Mouse (Mus musculus) spleen, postnatal 4 days (tissue): ENCODE measurements around the gene Vps37b.
A peak's percentile ranks its signal among the peaks of the same experiment; 100 is the strongest.

Source experiments
- DNase-seq, 2 experiments: peaks; one replicate each; pipeline ENCODE4 v3.0.0; 2022; ENCODE audit warnings: low spot score in 2 of 2

Vps37b gene

DNA sequence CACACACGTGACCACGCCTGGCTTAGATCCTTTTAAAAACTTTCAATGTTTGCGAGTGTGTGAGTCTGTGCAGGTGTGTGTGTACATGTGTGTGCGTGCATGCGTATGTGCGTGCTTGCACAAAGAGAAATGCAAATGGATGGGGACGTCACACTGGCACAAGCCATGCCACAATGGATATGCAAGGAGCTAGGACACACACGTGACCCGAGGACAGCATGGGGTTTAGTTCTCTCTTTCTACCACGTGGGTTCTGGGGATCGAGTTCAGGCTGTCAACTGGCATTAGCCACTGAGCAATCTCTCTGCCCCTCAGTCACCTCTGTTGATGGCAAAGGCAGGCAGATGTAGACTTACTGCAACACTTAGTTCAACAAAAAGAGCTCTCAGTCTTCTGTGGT lies 10.4 kb downstream of the Vps37b start:
- DNase-seq = no peak

DNA sequence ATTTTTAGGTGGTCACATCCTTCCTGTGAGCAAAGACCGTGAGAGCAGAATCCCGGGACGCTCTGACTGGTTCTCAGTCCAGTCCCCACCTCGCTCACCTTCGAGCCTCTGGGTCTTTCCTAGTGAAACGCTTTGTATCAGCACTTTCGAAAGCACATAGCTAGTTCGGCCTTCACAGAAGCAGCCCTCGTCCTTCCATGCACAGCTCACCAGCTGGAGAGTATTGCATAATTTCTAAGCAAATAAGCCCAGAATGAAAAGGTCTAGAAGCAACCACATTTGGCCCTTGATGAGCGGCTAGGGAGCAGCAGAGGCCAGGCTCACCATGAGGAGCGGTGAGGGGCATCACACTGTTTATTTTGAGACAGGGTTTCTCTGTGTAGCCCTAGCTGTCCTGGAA lies 10.9 kb downstream of the Vps37b start:
- DNase-seq = no peak

DNA sequence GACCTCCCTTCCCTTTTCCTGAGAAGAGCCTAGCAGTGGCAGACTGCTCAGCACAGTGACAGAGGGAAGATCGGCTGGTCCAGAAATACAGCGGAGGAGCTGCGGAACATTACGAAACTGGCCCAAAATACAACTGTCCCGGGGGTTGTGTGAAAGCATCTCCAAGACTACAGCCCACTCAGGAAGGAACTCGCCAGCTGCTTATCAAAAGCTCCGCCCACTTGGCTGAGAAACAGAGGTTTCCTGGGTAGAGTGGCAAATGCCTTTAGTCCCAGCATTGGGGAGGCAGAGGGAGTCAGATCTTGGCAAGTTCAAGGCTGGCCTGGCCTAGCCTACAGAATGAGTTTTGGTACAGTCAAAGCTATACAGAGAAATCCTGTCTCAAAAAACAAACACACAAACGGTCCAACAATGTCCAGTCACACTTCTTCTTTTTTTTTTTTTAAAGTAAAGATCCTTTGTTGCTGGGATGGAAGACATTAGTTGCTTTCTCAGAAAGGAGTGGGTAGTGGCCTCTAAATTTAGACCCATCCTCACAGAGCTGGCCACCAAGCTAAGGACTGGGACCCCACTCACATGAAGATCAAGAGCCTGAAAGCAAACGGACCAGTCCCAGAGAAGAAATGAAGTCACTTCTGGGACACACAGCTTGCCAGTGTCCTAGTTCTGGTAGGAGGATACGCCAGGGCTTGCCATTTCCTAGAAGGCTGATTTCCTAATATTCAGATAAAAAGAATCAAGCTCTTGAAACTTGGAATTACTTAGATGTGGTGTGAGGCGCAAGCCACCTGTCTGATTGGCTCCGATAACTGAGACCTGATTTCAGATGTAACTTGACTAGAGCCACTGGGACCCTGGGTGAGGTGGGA lies 12.5 kb downstream of the Vps37b start:
- peak in 1 of 2 experiments; percentile 65 for DNase-seq

DNA sequence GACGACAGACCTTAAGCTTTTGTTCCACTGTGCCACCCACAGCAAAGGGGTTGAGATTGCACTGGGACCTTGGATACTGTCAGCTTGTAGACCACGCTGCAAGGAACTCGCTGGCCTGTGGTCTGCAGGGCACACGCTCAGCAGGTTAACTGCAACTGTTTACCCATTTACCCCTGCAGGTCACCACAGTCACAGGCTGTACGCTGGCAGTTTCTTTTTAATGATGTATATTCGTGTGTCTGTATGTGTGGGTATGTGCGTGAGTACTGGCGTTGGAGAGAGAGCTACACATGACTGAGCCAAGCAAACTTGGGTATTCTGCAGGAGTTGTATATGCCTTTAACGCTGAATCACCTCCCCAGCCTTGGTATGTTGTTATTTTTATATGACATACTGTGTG lies 13.4 kb downstream of the Vps37b start:
- DNase-seq = no peak

DNA sequence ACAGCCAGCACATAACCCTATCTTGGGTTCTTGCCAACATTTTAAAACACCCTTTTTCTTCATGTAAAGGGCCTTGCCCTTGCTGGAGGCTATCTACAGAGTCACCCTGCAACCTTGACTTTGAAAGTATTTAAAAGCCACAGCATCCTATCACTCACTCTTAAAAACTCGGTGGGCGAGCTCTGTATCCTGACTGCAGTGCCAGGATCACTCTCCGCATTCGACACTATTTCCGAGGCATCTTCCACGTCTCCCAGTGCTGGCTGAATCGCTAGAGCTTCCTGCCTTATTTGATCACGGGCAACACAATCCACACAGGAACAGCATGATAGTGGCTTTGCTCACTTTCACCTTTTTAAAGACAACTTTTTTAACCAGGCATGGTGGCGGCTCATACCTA lies 14.1 kb downstream of the Vps37b start:
- no peak for DNase-seq

DNA sequence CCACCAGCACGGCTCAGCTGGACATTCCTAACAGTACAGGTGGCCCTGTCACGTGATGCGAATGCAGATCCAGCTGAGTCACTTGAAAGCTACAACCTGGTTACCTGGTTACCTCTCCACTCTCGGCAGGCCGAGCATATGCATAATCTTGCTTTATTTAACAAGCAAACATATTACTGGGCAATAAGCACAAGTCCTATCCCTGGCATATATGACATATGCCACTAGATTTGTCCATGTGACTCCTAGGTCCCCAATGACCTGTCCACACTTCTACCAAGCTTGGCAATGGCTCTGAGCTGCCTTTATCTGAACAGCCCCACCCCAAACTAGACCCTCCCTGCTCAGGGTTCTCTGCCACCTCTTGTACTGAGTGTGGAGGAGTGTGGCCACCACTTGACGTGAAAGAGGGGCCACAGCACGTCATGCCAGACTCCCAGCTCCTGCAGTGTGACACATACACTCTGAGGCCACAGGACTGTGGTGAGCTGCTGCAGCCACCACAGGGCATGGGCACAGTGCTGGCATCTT lies 15.7 kb downstream of the Vps37b start:
- no peak for DNase-seq

DNA sequence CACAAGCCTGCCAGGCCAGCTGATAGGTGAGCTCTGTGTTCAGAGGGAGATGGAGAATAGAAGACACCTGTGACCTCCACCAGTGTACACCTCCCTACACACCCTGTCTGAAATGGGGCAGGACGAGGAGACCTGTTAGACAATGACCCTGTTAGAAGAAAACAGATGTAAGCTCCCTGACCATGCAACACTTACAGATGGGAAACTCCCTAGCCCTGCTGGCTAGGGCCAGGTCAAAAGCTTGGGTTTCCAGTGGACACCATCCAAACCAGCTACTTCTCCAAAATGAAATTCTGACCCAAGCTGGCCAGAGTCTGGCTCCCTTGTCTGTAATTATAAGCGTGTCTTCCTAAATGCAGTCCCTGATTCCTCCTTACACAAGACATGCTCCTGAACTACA lies 16.3 kb downstream of the Vps37b start:
- DNase-seq = no peak

DNA sequence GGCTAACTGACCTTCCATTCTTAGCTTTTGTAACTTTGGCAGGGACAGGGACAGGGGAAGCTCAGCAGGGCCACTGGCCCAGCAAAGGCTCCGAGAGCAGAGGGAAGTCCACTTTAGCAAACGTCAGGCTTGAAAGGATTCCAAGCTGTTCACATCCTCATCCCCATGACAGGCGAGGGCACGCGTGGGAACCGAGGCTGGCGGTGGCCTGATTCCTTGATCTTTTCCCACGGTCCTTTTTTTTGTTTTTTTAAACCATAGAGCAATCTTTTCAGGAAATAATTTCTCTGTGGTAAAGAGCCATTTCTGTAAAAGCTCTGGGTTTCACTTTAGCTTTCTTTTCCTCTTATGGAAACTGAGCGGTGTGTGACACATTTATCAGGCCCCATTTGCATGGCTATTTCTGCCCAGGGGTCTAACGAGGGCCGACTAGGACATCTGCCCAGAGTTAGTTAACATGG lies 17.2 kb downstream of the Vps37b start:
- DNase-seq = no peak

DNA sequence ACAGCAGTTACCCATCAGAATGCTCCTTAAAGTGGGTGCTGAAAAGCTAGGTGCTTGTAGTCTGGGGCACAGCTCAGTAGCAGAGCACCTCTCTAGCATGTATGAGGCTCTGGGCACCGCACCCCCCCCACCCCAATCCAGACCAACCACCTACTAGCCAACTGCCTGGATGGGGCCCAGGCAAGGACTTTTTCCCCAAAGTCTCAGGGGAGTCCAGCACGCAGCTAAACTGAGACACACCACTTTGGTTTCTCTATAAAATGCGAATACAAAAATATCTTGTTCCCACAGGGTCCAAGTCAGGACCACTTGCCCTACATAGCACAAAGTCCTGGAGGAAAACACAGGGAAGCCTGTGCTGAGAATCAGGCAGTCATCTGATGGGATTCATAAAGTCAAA lies 17.9 kb downstream of the Vps37b start:
- no peak for DNase-seq

DNA sequence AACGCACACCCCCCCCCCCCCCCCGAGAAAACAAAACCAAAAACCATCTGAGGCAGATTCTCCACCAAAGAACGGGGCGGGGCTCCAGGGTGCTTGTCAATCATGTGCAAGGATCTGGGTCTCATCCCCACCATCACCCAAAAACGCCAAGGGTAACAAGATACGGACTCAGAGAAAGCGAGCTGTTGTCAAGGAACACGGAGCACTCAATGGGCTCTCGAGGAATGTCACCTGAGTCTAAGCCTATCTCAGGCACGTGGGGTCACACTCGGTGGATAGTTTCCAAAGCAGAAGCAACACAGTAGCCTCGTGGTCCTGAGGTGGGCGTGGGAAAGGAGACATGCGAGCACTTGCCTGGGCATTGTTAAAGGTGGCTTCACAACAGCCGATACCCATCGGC lies 18.3 kb downstream of the Vps37b start:
- DNase-seq = no peak

DNA sequence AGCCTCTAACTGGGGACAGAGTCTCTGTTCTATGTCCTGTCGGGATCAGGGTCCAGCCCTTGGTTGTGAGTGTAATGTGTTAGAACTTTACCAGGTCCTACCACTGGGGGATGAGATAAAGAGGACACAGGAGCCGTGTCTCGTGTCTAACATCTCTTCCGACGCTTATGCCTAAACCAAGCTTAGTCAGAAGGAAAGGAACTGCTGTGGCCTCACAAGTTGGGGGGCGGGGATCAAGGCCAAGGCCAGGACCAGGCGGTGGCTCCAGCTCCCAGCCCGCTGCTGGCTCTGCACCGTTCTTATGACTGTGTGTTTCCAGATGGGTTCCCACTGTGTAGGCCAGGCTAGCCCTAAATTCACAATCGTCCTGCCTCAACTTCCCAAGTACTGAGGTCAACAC lies 19.2 kb downstream of the Vps37b start:
- no peak for DNase-seq

DNA sequence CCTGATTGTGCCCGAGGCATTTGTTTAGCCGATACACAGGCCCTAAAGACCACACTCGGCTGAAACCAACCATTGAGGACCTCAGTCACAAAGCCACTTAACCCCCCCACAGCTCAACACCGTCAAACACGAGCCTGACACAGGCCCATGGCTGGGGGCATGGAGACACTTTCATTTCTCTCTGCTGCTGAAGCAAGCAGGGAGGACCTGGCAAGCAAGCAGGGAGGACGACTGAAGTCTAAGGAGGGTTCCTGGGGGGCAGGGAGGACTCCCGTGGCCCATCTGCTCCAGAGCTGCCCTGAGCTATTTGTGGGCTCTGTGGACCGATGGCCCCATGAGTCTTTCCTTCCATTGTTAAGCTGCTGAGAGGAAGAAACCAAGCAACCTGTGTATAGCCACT lies 20.1 kb downstream of the Vps37b start:
- no peak for DNase-seq

DNA sequence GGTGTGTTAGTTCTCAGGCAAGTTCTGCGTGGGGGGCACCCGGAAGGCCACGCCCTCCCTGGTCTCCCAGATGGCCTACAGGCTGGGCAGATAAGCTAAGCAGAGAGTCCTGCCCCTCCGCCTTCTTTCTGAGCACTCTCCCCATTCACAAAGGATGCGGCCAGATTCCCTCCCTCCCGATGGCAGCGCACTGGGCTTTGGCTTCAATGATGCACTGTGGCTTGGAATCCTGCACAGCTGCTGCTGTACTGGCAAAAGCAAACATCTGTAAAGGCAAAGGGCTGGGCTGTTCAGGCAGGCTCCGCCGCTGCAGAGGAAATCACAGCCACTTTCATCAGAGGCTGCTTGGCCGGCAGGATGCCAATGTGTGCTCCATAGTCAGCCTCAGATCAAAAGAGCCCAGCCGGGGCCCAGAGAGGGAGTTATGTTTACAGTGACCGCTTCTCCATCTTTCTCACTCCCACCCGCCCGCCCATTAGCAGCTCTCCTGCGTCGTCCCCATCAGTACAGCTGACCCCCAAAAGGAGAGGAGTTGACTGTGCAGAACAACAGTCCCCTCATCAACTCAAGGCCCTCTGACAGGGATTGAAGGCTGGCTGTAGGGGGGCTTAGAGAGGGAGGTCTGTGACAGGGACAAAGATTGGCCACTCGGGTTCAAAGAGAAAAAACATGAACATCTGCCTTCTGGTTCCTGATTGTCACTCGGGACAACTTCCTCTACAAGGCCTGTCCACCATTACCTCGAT lies 21.0 kb downstream of the Vps37b start:
- DNase-seq = no peak

DNA sequence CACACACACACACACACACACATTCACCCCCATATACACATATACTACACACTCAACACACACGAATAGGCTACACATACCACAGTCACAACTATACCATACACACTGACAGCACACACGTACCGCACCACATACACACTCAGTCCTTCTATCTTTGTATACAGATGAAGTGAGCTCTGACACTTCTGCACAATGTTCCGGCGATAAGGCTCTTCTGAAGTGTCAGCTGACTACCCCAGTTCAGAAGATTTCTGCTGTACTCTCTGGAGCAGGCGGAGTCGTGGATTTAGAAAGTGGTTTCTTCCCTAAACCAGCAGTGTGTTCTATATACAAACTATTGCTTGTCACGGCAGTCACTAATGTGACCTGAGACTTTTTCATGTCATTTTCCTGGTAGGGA lies 22.0 kb downstream of the Vps37b start:
- no peak for DNase-seq

DNA sequence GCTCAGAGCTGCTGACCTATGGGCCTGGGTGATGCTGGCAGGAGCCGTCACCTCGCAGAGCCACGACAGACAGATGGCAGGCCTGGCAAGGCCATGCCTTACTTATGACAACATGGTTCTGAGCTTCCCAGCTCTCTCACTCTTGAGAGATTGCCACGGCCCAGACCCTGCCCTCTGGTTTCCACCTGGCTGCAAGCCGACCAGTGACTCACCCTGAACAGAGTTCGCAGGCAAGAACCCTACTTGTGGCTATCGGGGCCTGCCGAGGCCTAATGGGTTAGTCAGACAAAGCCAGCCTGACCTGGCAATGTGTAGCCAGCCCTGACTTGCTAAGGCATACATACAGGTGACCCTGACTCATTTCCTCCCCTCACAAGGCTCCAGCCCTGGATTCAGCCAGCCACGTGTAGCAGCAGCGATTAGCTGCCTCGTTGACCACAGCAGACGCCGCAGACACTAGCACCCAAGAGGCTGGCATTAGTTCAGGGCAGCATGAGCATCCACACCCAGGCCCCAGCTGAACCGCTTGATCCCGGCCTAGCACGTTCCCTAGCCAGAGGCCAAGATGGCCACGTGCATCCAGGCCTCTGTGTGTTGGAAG lies 25.1 kb downstream of the Vps37b start:
- DNase-seq = no peak

DNA sequence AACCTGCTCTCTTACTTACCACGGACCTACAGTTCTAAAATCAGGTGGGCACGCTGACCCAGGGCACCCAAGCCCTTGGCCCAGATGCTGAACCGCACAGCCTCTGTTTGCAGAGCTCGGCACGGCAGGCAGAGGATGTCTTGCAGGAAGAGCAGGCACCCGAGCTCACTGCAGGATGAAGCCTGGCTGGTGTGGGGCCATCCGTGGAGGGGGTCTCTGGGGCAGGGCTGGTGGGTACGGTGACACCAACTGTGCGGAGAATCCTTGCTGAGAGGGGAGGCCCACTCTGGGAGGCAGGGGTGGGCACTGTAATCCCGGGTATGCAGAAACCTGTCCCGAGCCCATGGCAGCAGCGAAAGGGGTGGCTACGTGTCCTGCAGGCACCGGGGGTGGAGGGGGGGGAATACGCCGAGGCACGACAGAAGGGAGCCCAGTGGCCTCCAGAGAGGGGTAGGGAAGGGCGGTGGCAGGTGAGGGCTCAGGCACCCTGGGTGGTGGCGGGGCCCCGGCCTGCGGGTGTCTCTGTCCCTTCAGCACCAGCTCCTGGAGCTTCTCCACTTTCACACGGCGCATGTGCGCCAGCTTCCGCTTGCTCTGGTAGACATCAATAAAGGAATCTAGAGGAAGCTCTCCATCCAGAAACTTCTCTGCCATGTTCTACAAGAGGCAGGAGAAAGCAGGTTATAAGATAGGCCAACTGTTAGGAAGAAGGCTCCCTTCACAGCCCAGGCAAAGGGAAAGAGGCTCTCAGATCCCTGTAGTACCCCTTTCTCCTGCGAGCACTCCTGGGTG lies 25.8 kb downstream of the Vps37b start:
- DNase-seq = no peak

DNA sequence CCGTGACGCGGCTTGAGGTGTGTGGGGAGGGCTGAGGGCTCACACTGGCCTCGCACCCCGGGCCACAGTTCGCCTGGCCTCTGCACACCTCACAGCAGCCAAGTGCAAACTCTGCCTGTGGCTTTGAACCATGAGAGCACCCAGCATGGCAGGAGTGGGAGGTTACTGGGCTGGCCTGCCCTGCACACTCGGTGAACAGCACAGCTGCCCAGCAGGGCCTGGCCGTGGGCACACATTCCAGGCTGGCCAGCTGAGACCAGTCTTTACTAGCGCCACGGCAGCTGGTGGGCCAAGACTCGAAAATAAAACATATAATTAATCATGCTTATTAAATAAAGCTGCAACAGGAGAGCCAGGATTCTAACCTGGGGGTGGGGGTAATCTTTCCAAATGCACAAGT lies 26.5 kb downstream of the Vps37b start:
- DNase-seq = no peak

DNA sequence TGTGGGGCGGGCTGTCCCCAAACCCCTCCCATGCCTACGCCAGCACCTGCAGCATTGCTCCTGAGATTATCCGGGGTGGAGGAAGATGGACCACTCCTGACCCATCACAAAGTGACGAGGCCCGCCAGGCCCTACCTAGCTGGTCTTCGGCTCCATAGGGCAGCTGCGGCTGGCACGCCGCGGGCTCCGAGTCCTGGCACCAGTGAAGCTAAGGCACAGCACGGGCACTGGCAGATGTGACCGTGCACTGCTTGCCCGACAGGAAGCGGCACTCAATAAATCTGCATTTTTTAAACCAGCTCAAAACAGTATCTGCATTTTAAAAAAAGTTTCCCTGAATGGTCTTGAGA lies 26.9 kb downstream of the Vps37b start:
- DNase-seq = no peak

DNA sequence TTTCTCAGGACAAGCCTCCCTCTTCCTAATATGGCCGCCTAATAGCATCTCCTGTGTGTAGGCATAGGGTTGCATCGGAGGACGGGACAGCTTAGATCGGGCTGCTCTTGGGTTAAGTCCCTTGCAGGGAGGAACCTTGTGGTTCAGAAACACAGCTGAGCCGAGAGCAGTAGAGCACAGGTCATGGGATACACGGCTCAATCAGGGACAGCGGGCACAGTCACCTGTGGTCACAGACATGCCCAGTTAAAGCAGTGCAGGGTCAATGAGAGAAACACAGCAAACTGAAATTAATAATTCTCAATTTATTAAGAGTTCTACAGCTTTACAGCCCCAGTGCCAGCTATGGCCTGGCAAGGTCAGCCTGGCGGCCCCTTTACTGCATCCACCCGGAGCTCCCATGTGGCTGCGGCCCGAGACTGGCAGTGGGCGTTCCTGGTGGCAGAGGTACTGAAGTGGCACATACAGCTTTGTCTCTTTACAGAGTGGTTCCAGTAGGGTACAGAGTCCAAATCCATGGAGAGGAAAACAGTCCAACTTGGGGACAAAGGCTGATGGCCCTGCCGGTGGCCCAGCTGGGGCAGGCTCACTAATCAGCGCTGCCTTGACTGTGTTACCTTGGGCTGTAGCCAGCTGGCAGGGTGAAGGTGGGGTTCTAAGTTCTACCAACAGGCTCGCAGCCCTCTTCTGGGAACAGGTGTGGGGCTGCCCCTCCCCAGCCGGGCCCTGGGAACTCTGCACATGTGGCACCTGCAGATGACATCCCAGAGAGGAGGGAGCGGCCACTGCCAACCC lies 27.5 kb downstream of the Vps37b start:
- no peak for DNase-seq

DNA sequence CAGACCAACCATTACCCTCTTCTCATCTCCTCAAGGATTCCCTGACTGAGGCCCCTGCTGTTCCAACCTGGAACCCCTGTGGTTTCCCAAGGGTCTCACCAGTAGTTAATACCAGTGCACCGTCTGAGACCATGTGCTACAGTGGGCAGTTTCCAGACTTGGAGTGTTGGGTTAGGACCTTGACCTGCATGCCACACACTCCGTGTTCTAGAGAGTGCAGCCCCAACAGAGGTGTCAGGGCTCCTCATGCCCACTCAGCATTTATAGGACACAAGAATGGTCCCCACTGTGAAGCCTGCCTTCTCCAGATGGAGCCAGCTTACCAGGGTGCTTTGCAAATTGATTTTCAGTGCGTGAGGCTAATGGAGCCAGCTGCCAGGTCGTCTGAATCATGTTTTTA lies 28.7 kb downstream of the Vps37b start:
- DNase-seq = no peak

DNA sequence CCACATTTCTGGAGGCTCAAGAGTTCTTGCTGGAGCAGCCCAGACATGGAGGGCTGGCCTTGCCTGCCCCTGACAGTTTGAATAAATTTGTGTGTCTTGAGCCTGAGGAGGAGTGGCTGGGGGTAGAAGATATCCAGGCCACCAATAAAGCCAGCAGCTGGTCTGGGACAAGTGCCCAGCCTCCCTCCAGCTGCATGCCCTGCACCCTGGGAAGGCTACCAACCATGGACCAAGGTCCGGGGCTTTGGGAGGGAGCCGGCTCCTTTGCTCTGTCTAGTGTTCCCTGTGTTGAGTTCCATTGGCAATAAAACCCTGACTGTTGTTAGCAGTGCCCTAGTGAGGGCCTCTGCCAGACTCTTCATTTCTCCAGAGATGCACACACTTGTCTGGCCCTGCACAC lies 29.2 kb downstream of the Vps37b start:
- DNase-seq = no peak
